Mouse (Mus musculus) adrenal gland, postnatal 14 days (tissue): ENCODE results near the gene Psmd11. TPM values are rescaled to one million over a fixed set of nuclear protein-coding genes. Genes with fewer than 3 reads are reported as not detected.
"Not testable (repeated sequence)": the region's sequence is repeated elsewhere in the genome, so short reads cannot be mapped to it uniquely, and the experiment has no call there.

Experiments used
- DNase-seq: peaks from one replicate; pipeline ENCODE4 v3.0.0; 2021; ENCODE audit warnings: mixed read lengths
- total RNA-seq: library from RNA; stranded (reverse); gene quantifications from 2 replicates; pipeline ENCODE4 v1.2.3, GENCODE M21; 2021

Gene Psmd11
- total RNA-seq, 1 experiment from 2014 or later: 132 TPM

GRCm38 (mm10) chr11:80426029-80426813 lies 2.2 kb upstream of the Psmd11 start:
- DNase-seq: not testable (repeated sequence)

DNA sequence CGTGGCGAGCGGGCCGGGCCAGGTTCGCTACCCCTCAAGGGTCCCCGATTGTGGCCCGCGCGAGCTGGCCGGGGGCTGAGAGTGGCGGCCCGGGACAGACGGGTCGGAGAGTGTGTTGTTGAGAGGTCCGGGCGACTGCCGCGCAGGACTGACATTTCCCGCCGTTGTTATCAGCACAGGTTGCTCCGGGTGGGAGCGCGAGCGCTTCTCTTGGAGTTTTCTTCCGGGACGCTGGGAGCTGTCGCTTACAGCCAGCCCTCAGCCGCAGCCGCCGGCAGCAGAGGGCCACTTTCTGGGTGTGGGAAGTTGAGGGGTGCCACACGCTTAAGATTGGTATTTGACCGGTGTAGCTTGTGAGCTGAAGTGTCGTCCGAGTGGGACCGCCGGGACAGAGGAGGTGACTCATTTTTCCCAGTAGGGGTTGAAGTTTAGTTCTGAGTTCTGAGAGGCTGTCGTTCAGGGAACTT lies 627 bp downstream of the Psmd11 start:
- DNase-seq: peak; percentile 62

- no peak for DNase-seq
Observed at GRCm38 (mm10) chr11:80429500-80430166, 1.2 kb downstream of the Psmd11 start.

- DNase-seq: no peak
Observed at GRCm38 (mm10) chr11:80430366-80430910, 2.0 kb downstream of the Psmd11 start.

DNA sequence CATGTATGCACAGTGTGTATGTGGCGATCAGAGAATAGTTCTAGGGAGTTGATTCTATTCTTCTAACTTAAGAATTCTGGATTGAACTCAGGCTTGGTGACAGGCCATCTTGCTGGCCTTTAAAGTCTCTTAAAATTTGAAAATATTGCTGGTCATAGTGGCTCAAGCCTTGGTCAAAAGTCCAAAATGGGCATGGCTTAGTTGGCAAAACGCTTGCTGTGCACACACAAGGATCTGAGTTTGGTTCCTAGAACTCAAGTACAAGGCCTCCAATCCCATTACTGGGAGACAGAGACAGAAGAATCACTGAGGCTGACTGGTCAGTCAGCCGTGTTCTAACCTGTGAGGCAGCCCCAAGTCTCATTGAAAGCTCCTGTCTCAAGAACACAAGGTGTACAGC lies 18.5 kb downstream of the Psmd11 start:
- no peak for DNase-seq

DNA sequence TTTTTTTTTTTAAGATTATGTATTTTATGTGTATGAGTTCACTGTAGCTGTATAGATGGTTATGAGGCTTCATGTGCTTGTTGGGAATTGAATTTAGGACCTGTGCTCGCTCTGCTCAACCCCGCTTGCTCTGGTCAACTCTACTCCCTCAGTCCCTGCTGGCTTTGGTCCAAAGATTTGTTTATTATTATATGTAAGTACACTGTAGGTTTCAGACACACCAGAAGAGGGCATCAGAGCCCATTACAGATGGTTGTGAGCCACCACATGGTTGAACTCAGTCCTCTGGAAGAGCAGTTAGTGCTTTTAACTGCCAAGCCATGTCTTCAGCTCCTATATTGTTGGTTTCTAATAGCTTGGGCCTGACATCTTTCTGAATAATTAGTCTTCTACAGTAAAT lies 21.4 kb downstream of the Psmd11 start:
- DNase-seq: no peak

DNA sequence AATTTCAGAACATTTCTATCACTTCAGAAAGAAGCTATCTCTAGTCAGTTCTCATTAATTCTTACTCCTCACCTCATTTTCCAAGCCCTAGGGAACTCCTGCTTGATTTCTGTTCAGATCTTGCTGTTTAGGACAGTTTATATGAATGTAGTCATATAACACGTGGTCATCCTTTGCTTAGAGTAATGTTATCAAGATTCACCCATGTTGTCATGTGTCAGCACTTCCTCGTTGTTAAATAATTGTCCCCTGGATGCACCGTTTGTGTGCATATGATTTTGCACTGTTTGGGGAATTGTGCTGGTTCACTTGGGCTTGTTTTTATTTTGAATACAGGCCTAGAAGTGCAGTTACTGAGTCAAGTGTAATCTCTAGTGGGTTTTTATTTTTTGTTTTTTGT lies 23.8 kb downstream of the Psmd11 start:
- DNase-seq: no peak

DNA sequence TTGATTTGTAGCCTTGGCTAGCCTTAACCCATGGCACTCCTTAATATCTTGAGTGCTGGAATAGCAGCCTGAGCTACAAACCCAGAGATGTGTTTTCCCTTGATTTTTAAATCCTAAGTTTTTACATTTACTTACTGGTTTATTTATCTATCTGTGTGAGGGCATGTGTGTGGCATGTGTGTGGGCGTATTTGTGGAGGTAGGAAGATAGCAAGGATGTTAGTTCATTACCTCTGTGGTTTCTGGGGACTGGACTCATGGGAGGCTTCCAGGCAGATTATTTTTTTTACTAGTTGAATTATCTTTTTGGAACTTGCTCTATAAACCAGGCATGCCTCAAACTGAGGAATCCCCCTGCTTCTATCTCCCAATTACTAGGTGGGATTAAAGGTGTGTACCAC lies 24.8 kb downstream of the Psmd11 start:
- DNase-seq: no peak

DNA sequence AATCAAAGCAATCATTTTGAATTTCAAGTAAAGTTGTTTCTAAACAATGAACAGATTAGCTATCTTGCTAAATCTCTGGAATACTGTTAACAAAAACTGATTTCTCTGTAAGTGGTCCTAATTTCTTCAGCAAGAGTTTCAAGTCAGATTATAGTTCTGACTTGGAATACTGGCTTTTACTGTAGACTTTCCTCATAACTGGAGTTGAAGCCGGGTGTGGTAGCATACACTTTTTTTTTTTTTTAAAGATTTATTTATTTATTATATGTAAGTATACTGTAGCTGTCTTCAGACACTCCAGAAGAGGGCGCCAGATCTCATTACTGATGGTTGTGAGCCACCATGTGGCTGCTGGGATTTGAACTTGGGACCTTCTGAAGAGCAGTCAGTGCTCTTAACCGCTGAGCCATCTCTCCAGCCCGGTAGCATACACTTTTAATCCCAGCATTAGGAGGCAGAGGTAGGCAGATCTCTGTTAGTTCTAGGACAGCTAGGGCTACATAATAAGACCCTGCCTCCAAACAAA lies 35.3 kb downstream of the Psmd11 start:
- not testable (repeated sequence) for DNase-seq

DNA sequence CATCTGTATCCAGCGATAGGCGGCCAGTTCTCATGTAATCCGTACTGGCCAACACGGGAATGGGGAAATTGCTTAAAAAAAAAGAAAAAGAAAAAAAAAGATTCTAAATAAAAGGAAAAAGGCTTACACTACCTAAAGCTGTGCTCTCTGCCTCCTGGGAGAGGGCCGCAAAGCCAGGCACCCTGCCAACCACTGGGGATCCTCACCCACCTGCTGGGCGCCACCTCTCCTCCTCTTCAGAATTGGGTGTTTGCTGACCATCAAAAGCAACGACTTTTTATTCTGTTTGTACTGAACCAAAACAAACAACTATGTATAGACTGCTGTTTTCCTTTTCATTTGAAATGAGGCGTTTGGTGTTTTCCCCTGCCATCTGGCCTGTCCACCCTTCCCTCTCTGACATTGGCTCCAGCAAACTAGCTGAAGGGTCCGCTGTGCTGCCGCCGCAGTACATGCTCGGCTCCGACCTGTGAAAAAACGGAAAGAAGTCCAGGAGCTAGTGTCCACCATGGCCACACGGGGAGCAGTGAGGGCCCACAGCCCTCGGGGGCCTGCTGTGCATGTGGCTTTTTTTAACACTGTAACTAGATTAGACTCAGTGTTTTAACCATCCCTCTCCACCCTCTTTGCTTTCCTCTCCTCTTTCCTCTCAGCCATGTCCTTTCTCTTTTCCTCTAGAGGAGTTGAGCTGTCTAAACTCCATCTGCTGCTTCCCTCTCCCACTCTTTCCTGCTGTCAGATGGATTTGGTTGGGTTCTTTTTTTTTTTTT lies 43.6 kb downstream of the Psmd11 start:
- no peak for DNase-seq

DNA sequence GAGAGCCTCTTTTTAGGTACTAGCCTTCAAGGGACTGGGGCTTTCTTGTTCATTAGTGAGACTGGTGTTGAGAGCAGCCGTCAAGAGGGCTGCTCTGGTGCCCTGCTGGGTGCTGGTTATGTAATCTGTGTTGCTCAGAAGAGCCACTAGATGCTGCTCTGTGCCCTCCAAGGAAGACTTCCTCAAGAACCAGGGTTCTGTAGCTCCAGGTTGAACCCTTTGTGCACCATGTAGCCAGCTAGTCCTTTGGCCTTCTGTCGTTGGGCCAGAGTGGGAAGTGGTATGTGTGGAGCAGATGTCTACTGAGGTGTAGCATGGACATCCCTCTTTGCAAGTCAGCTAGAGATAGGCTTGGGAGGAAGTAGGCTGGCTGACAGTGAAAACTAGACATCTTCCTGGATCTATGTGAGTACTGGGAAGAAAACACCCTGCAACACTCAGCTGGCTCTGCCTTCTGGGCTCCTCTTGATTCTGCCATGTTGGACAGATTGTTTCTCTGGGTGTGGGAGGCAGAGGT lies 45.8 kb downstream of the Psmd11 start:
- DNase-seq: no peak

DNA sequence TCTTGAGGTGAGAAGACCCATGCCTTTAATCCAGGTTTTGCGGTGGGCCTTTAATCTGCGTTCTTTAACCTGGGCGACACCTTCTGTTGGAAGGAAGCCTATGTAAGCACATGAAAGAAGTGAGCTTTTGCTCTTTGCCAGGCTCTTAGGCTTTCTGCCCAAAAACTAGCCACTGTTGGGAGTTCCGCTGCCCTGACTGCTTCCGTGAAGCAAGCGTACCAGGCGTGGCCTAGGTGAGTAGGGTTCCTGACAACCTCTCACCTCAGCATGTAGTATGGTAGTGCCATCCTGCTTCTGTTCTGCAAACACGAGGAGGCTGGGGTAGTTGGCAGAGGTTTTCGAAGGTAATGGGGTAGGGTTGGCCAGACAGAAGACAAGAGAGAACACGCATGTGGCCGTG lies 46.4 kb downstream of the Psmd11 start:
- peak; percentile 40 for DNase-seq

GRCm38 (mm10) chr11:80475544-80475943 lies 47.1 kb downstream of the Psmd11 start:
- DNase-seq: no peak

DNA sequence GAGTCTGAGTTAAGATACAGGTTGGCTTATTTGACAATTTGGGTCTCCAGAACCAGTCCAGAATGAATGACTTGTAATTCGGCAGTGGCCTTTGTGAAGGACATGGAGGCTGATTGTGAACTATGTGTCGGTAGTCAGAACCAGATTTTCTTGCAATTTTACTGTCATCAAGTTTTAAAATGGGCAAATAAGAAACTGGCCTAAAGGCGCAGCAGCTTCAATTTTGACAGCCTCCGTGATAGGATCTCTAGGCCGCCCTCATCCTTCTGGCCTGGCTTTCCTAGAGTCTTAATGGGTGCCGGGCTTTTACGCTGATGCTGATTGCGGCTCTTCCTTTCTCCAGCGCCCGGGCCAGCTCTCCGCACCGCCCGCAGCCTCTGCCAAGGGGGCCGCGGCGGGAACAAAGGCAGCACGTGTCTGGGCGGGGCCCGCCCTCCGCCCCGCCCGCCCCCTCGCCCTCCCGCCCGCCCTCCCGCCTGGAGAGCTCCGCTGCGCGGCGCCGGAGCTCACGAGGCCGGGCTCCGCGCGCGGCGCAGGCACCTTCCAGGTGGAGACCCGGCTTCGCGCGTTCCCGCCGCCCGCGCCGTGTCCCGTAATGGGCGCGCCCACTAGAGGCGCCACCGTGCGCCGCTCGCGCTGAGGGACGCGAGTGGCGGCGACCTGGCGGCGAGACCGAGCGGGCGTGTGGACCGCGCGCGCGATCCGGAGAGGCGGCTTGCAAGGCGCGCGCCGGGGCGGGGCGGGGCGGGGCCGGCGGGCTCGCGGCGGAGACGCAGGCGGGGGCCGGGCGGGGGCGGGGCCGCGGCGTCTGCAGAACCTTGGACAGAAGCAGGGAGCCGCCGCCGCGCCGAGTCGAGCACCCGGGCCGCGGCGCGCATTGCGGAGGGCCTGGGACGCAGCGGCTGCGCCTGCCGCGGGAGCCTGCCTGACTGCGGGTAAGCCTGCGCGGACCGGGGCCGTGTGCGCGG lies 48.1 kb downstream of the Psmd11 start, which contains the start of gene Cdk5r1:
Gene Cdk5r1 (plus strand): TSS at position 802 of the 968 bp plus-strand sequence.
- DNase-seq: peak; percentile 92

DNA sequence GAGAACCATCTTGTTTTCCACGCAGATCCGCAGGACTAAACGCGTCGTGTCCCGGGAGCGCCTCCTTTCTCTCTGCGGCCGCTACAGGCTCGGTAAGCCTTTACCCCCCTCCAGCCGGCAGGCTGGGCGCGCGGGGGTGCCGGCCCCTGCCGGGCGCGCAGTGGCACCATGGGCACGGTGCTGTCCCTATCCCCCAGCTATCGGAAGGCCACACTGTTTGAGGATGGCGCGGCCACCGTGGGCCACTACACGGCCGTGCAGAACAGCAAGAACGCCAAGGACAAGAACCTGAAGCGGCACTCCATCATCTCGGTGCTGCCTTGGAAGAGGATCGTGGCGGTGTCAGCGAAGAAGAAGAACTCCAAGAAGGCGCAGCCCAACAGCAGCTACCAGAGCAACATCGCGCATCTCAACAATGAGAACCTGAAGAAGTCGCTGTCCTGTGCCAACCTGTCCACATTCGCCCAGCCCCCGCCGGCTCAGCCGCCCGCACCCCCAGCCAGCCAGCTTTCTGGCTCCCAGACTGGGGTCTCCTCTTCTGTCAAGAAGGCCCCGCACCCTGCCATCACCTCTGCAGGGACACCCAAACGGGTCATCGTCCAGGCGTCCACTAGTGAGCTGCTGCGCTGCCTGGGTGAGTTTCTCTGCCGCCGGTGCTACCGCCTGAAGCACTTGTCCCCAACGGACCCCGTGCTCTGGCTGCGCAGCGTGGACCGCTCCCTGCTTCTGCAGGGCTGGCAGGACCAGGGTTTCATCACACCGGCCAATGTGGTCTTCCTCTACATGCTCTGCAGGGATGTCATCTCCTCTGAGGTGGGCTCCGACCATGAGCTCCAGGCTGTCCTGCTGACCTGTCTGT lies 49.2 kb downstream of the Psmd11 start:
- peak; percentile 42 for DNase-seq

DNA sequence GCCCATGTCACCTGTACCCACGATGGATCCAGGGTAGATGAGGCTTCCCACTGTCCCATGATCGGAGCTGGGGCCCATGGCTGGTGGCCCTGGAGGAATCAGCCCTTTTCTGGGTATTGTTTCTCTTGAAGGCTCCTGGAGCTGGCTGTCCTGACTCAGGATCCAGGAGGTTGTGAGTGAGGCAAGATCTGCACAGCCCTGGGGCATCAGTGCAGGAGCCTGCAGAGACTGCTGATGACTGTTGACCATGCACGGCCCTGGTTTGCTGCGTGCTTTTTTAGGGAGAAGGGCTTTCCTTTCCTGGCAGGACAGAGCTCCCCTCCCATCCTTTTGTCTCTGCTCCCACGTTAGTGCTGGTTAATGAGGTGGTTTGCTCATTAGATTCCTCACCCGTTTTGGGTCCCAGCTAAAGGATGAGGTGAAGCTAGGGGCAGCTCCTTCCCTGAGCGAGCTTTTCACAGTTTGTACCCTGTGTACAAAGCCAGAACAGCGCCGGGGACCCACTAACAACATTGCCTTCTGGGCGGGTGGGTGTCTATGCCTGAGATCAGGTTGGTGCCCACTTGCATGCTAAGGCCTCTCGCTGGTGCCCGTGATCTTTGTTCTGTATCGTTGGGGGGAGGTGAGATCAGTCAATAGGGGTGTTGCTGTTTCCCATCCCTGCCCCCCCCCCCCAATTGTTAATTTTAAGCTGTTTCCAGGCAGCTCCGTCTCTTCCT lies 50.4 kb downstream of the Psmd11 start:
- no peak for DNase-seq

DNA sequence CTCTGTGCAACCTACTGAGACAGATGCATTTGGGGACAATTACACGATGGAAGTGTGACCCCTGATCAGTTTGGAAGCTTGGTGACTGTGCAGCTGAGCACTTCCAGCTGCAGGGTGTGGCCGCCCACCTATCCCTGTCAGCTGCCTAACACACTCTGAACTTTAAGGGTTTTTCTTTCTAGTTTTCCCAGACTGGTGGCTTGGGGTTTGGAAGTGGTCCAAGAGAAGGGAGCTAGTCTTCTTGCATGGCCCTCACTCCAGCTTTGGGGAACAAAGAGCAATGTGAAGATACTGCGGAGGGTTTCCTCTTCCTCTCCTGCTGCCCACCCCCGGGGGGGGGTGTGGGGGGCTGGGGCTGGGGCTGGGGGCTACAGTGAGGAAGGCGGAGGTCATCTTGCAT lies 51.0 kb downstream of the Psmd11 start:
- no peak for DNase-seq

GRCm38 (mm10) chr11:80479906-80480866 lies 51.8 kb downstream of the Psmd11 start:
- DNase-seq: no peak
